Mouse (Mus musculus) hindbrain, embryonic 11.5 days (tissue): ENCODE data around the gene Traf3. TPM values are rescaled to one million over a fixed set of nuclear protein-coding genes. Genes with fewer than 3 reads are reported as not detected.

Experiments used
- ATAC-seq: fragments of 200-750 bp; cut with Nextera tagmentation; 2 replicates; pipeline ENCODE4 v1.8.0; 2017; ENCODE audit warnings: mild to moderate bottlenecking, moderate TSS enrichment, moderate library complexity; ENCODE audit not compliant: low FRiP score
- DNase-seq: peaks from one replicate; pipeline ENCODE4 v3.0.0-alpha.2; 2015; ENCODE audit warnings: low spot score
- H3K27ac ChIP-seq: fragments of 300-500 bp; sonication (generic); 2 replicates; pipeline ENCODE4 v1.5.1; 2014; ENCODE audit warnings: mild to moderate bottlenecking, low read depth, low read length
- H3K27me3 ChIP-seq: fragments of 300-500 bp; sonication (generic); 2 replicates; pipeline ENCODE4 v1.6.1; 2014; ENCODE audit warnings: mild to moderate bottlenecking, low read length, moderate library complexity, mixed read lengths; ENCODE audit not compliant: control insufficient read depth, insufficient read depth
- H3K36me3 ChIP-seq: fragments of 300-500 bp; sonication (generic); 2 replicates; pipeline ENCODE4 v1.6.1; 2014; ENCODE audit warnings: mild to moderate bottlenecking, low read length, moderate library complexity, mixed read lengths; ENCODE audit not compliant: control insufficient read depth, insufficient read depth
- H3K4me1 ChIP-seq: fragments of 300-500 bp; sonication (generic); replicated peaks from 2 replicates; pipeline ENCODE4 v1.6.1; 2014; ENCODE audit warnings: low read length, mixed read lengths; ENCODE audit not compliant: control insufficient read depth, insufficient read depth
- H3K4me2 ChIP-seq: fragments of 300-500 bp; sonication (generic); replicated peaks from 2 replicates; pipeline ENCODE4 v1.6.1; 2014; ENCODE audit warnings: mild to moderate bottlenecking, low read depth, low read length
- H3K4me3 ChIP-seq: fragments of 300-500 bp; sonication (generic); 2 replicates; pipeline ENCODE4 v1.5.1; 2014; ENCODE audit warnings: low read depth, low read length
- H3K9ac ChIP-seq: fragments of 300-500 bp; sonication (generic); 2 replicates; pipeline ENCODE4 v1.6.1; 2014; ENCODE audit warnings: low read depth, low read length
- H3K9me3 ChIP-seq: fragments of 300-500 bp; sonication (generic); 2 replicates; pipeline ENCODE4 v1.6.1; 2016; ENCODE audit warnings: low read length; ENCODE audit not compliant: control insufficient read depth
- WGBS: fragments of 180-500 bp; shearing (Covaris S2); extraction: QIAGEN DNeasy Blood & Tissue Kit; methylation state at CpG from one replicate; pipeline ENCODE4 v1.1.7; 2014; 5-methylcytosine and 5-hydroxymethylcytosine counted together
- polyA plus RNA-seq: library from polyadenylated mRNA; unstranded; fragments of >200 nt; fragmentation: Nextera tagmentation; extraction: Ambion mirVana; gene quantifications from 2 replicates; pipeline ENCODE4 v1.2.1, GENCODE M21; 2014

Gene Traf3
- polyA plus RNA-seq, 1 experiment from 2014 or later = 16.2 TPM

- Histone ChIP-seq H3K27ac (no peak overlapping the region), H3K9me3 (no peaks in the 10 kb centered on the region), H3K27me3 (no peaks in the 10 kb centered on the region), H3K4me1 (no peaks in the 10 kb centered on the region; the same call in 1 of the 2 replicates), H3K36me3 (no peaks in the 10 kb centered on the region), H3K9ac (no peak overlapping the region), H3K4me3 (no peak overlapping the region), H3K4me2 (no peak overlapping the region)
- WGBS = 89% methylated on average over 4 of the region's 4 CpGs
- DNase-seq (no peak), ATAC-seq (no peak)
Measured at GRCm38 (mm10) chr12:111196548-111196947, 30.4 kb downstream of the Traf3 start.

DNA sequence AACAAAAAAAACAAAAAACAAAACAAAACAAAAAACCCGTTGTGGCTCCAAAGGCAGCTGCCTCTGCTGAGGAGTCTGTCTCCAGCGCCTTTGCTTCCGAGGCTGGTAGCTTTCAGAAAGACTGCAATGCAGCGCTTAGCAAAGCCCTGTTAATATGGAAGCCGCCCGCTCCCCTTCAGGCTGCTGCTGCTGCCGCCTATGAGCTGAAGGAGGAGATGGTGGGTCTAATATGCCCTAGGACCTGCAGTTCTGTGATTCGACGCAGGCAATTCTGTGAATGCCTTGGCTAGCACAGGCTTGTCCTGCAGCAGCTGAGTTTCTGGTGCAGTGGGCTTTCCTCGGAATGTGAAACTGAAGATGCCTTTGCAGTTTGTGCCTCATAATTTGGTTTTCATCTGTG lies 36.9 kb downstream of the Traf3 start:
- 71% methylated on average over 10 of the region's 10 CpGs for WGBS
- H3K27ac ChIP-seq = no peak overlapping the region
- no peak for ATAC-seq
- H3K27me3 ChIP-seq = no peaks in the 10 kb centered on the region
- no peaks in the 10 kb centered on the region for H3K9me3 ChIP-seq
- no peaks in the 10 kb centered on the region for H3K4me1 ChIP-seq
- H3K9ac ChIP-seq = no peak overlapping the region
- no peaks in the 10 kb centered on the region for H3K36me3 ChIP-seq
- no peak overlapping the region for H3K4me3 ChIP-seq
- DNase-seq = peak; percentile 15
- H3K4me2 ChIP-seq = no peak overlapping the region

DNA sequence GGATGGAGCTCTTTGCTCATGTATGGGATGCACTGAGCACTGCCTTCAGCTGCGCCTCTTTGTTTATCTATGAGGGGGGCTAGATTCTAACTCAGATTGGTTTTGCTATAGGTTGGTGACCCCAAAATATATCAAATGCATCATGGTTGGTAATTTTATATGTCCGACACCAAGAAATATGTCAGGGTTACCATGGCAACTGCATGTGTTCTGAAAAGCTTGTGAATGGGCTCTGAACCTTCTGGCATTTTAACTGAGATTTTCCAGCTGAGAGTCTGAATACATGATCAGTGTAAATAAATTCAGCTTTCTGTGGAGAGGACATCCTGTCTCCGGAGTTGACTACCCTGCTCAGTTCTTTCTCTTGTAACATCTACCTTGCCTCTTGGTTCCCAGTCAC lies 37.8 kb downstream of the Traf3 start:
- no peaks in the 10 kb centered on the region for H3K9me3 ChIP-seq
- no peak overlapping the region for H3K9ac ChIP-seq
- no peak overlapping the region for H3K4me2 ChIP-seq
- no peak overlapping the region for H3K4me3 ChIP-seq
- DNase-seq (no peak), ATAC-seq (no peak)
- H3K27me3 ChIP-seq = no peaks in the 10 kb centered on the region
- no peak overlapping the region for H3K27ac ChIP-seq
- H3K36me3 ChIP-seq = no peaks in the 10 kb centered on the region
- 64% methylated on average over 3 of the region's 3 CpGs for WGBS
- no peaks in the 10 kb centered on the region for H3K4me1 ChIP-seq

GRCm38 (mm10) chr12:111207641-111208040 lies 41.5 kb downstream of the Traf3 start:
- Histone ChIP-seq H3K9me3 (no peaks in the 10 kb centered on the region), H3K4me2 (no peak overlapping the region), H3K27me3 (no peaks in the 10 kb centered on the region), H3K9ac (no peak overlapping the region), H3K27ac (no peak overlapping the region), H3K4me3 (no peak overlapping the region), H3K4me1 (no peaks in the 10 kb centered on the region), H3K36me3 (no peaks in the 10 kb centered on the region)
- WGBS = 86% methylated on average over 3 of the region's 3 CpGs
- ATAC-seq (no peak), DNase-seq (no peak)

- H3K36me3 ChIP-seq = no peaks in the 10 kb centered on the region
- no peak for DNase-seq
- WGBS = 83% methylated on average over 5 of the region's 5 CpGs
- no peak for ATAC-seq
- no peak overlapping the region for H3K4me3 ChIP-seq
- H3K27me3 ChIP-seq = no peaks in the 10 kb centered on the region
- no peak overlapping the region for H3K4me2 ChIP-seq
- no peaks in the 10 kb centered on the region for H3K9me3 ChIP-seq
- H3K9ac ChIP-seq = no peak overlapping the region
- H3K4me1 ChIP-seq = no peaks in the 10 kb centered on the region
- no peak overlapping the region for H3K27ac ChIP-seq
Measured at GRCm38 (mm10) chr12:111211729-111212128, 45.6 kb downstream of the Traf3 start.

DNA sequence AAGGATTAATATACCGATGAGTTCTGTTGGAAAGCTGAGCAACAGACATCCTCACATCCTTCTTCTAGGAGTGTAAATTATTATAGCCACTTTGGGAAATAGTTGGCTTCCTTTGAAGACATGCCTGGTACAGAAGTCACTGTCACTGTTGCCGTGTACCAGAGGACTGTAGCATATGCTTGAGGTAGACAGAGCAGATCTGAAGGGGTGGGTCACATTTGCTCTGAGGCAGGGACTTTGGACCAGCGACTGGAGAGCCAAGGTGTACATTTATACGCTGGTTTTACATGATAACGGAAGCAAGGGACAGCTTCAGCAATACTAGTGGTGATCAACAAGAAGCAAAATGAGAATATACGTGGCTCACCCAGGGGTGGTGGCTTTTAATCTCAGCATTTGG lies 52.7 kb downstream of the Traf3 start:
- Histone ChIP-seq H3K9me3 (no peaks in the 10 kb centered on the region), H3K4me1 (no peaks in the 10 kb centered on the region), H3K27ac (no peak overlapping the region), H3K4me3 (no peak overlapping the region), H3K36me3 (peaks cover 3% of the 10 kb centered on the region; the same call in 1 of the 2 replicates), H3K27me3 (no peaks in the 10 kb centered on the region), H3K9ac (no peak overlapping the region), H3K4me2 (no peak overlapping the region)
- ATAC-seq (no peak), DNase-seq (no peak)
- WGBS = 95% methylated on average over 6 of the region's 6 CpGs

GRCm38 (mm10) chr12:111225197-111225780 lies 59.1 kb downstream of the Traf3 start:
- ATAC-seq (no peak), DNase-seq (no peak)
- Histone ChIP-seq H3K9ac (no peak overlapping the region), H3K4me1 (no peaks in the 10 kb centered on the region), H3K4me3 (no peak overlapping the region), H3K9me3 (no peaks in the 10 kb centered on the region), H3K27me3 (no peaks in the 10 kb centered on the region), H3K4me2 (no peak overlapping the region), H3K27ac (no peak overlapping the region), H3K36me3 (peaks cover 3% of the 10 kb centered on the region; the same call in 1 of the 2 replicates)
- WGBS = 84% methylated on average over 10 of the region's 10 CpGs

DNA sequence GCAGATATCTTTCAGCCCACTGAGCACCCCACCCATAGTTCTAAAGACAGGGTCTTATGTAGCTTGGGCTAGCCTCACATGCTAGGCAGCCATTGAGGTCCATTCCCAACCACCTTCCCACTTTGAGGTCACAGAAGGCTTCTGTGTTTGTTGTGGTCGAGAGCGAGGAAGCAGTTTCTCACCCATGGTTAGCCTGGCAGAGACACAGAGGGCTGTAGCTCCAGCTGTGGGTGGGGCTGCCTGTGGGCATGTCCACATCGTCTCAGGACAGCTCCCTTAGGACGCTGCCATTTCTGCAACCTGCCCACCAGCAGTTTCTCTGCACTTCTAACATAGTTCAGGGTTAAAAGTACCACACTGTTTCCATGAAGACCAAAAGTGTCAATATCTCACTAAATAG lies 61.2 kb downstream of the Traf3 start:
- Histone ChIP-seq H3K4me3 (no peak overlapping the region), H3K4me1 (no peaks in the 10 kb centered on the region), H3K4me2 (no peak overlapping the region), H3K27me3 (no peaks in the 10 kb centered on the region), H3K27ac (no peak overlapping the region), H3K9ac (no peak overlapping the region), H3K36me3 (no peaks in the 10 kb centered on the region; the same call in 1 of the 2 replicates), H3K9me3 (no peaks in the 10 kb centered on the region)
- 85% methylated on average over 4 of the region's 4 CpGs for WGBS
- DNase-seq = no peak
- no peak for ATAC-seq

DNA sequence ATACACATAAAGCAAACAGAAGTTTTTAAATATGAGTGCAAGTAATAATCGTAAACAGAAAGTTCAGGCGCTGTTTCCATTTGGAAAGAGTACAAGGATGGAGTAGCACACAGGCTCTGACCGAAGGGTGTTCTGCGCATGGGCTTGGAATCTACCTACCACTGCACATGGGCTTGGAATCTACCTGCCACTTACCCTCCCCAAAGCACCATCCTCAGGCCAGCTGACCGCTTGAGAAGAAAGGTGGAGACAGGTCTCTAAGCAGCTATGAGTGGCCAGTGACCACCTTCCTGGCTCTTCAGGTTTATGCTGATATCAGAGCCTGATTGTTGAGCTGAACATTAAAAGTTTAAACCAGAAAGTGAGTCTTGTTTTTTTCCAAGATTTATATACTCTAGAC lies 62.3 kb downstream of the Traf3 start:
- ATAC-seq (no peak), DNase-seq (no peak)
- H3K27ac ChIP-seq = no peak overlapping the region
- no peaks in the 10 kb centered on the region for H3K27me3 ChIP-seq
- 97% methylated on average over 5 of the region's 5 CpGs for WGBS
- no peaks in the 10 kb centered on the region for H3K4me1 ChIP-seq
- H3K9me3 ChIP-seq = no peaks in the 10 kb centered on the region
- H3K9ac ChIP-seq = no peak overlapping the region
- H3K4me3 ChIP-seq = no peak overlapping the region
- H3K36me3 ChIP-seq = no peaks in the 10 kb centered on the region
- no peak overlapping the region for H3K4me2 ChIP-seq
